Mouse (Mus musculus): ENCODE data around the gene Lect2. TPM values are rescaled to one million over a fixed set of nuclear protein-coding genes. Genes with fewer than 3 reads are reported as not detected.

The Lect2 gene
- polyA plus RNA-seq, 1 experiment from 2014 or later, result not detected

DNA sequence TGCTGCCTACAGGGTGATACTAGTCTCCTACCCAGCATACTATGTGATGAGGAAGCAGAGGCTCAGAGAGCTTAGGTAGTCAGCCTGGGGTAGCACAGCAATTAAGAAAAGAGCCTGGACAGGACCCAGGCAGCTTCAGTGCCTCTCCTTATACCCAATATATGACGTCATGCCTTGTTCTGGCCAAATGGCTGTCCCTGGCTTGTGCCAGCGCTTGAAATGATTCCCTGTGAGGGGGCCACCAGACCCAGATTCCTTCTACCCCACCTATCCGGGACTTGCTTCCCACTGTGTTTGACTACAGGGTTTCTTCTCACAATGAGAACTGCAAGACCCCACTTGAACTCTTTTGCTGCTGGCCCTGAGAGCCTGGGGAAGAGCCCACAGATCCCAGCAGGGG, 33.2 kb upstream of the Lect2 start:
- WGBS, result 9% methylated on average over 3 of the region's 3 CpGs
- peaks cover 30% of the 10 kb centered on the region for H3K4me1 ChIP-seq
- H3K27me3 ChIP-seq, result no peaks in the 10 kb centered on the region
- no peak for ATAC-seq (ENCODE audit: insufficient number of reproducible peaks, low FRiP score, low TSS enrichment, low read depth)
- no peak overlapping the region for H3K9ac ChIP-seq
- H3K27ac ChIP-seq, result peak overlapping the region; percentile 91
- no peaks in the 10 kb centered on the region for H3K36me3 ChIP-seq
- no peak overlapping the region for H3K4me3 ChIP-seq
- no peaks in the 10 kb centered on the region for H3K9me3 ChIP-seq
- H3K4me2 ChIP-seq, result no peak overlapping the region

- Histone ChIP-seq H3K4me2 (no peak overlapping the region), H3K27ac (peak overlapping the region; percentile 91), H3K9ac (no peak overlapping the region), H3K4me3 (no peak overlapping the region), H3K4me1 (peaks cover 39% of the 10 kb centered on the region), H3K9me3 (no peaks in the 10 kb centered on the region), H3K27me3 (no peaks in the 10 kb centered on the region), H3K36me3 (no peaks in the 10 kb centered on the region)
- WGBS, result 78% methylated on average over 5 of the region's 5 CpGs
- ATAC-seq (ENCODE audit: insufficient number of reproducible peaks, low FRiP score, low TSS enrichment, low read depth), result no peak
Observed at GRCm38 (mm10) chr13:56580450-56580849, 32.1 kb upstream of the Lect2 start.

- Histone ChIP-seq H3K36me3 (no peaks in the 10 kb centered on the region), H3K4me1 (peaks cover 42% of the 10 kb centered on the region), H3K4me2 (no peak overlapping the region), H3K9me3 (no peaks in the 10 kb centered on the region), H3K27me3 (no peaks in the 10 kb centered on the region), H3K27ac (no peak overlapping the region), H3K4me3 (no peak overlapping the region), H3K9ac (no peak overlapping the region)
- WGBS, result 54% methylated on average over 5 of the region's 5 CpGs
- no peak for ATAC-seq (ENCODE audit: insufficient number of reproducible peaks, low FRiP score, low TSS enrichment, low read depth)
Observed at GRCm38 (mm10) chr13:56578097-56578496, 29.8 kb upstream of the Lect2 start.

GRCm38 (mm10) chr13:56575701-56576321, 27.5 kb upstream of the Lect2 start:
- H3K4me1 ChIP-seq, result peaks cover 25% of the 10 kb centered on the region
- H3K36me3 ChIP-seq, result no peaks in the 10 kb centered on the region
- H3K9me3 ChIP-seq, result no peaks in the 10 kb centered on the region
- ATAC-seq (ENCODE audit: insufficient number of reproducible peaks, low FRiP score, low TSS enrichment, low read depth), result no peak; the same call in 1 of the 2 replicates
- 49% methylated on average over 12 of the region's 12 CpGs for WGBS
- no peak overlapping the region for H3K9ac ChIP-seq
- peak overlapping the region; percentile 67 for H3K27ac ChIP-seq
- no peak overlapping the region for H3K4me2 ChIP-seq
- no peak overlapping the region for H3K4me3 ChIP-seq
- no peaks in the 10 kb centered on the region for H3K27me3 ChIP-seq

- no peaks in the 10 kb centered on the region for H3K9me3 ChIP-seq
- H3K27ac ChIP-seq, result no peak overlapping the region
- H3K4me1 ChIP-seq, result peaks cover 23% of the 10 kb centered on the region
- H3K4me2 ChIP-seq, result no peak overlapping the region
- 82% methylated on average over 4 of the region's 4 CpGs for WGBS
- H3K27me3 ChIP-seq, result no peaks in the 10 kb centered on the region
- H3K9ac ChIP-seq, result no peak overlapping the region
- no peaks in the 10 kb centered on the region for H3K36me3 ChIP-seq
- no peak for ATAC-seq (ENCODE audit: insufficient number of reproducible peaks, low FRiP score, low TSS enrichment, low read depth)
- H3K4me3 ChIP-seq, result no peak overlapping the region
Observed at GRCm38 (mm10) chr13:56575074-56575473, 26.8 kb upstream of the Lect2 start.

GRCm38 (mm10) chr13:56571645-56572044, 23.3 kb upstream of the Lect2 start:
- Histone ChIP-seq H3K9me3 (no peaks in the 10 kb centered on the region), H3K27ac (no peak overlapping the region), H3K4me2 (no peak overlapping the region), H3K27me3 (no peaks in the 10 kb centered on the region), H3K4me1 (peaks cover 23% of the 10 kb centered on the region), H3K4me3 (no peak overlapping the region), H3K9ac (no peak overlapping the region), H3K36me3 (no peaks in the 10 kb centered on the region)
- 79% methylated on average over 8 of the region's 8 CpGs for WGBS
- ATAC-seq (ENCODE audit: insufficient number of reproducible peaks, low FRiP score, low TSS enrichment, low read depth), result no peak

- Histone ChIP-seq H3K4me1 (peaks cover 6% of the 10 kb centered on the region), H3K9me3 (no peaks in the 10 kb centered on the region), H3K4me3 (no peak overlapping the region), H3K36me3 (no peaks in the 10 kb centered on the region), H3K27me3 (no peaks in the 10 kb centered on the region), H3K9ac (no peak overlapping the region), H3K4me2 (no peak overlapping the region), H3K27ac (peak overlapping the region; percentile 67; the same call in 1 of the 2 replicates)
- 28% methylated on average over 10 of the region's 10 CpGs for WGBS
- ATAC-seq (ENCODE audit: insufficient number of reproducible peaks, low FRiP score, low TSS enrichment, low read depth), result peak; percentile 32; the same call in 1 of the 2 replicates
Observed at GRCm38 (mm10) chr13:56566336-56566735, 18.0 kb upstream of the Lect2 start.

DNA sequence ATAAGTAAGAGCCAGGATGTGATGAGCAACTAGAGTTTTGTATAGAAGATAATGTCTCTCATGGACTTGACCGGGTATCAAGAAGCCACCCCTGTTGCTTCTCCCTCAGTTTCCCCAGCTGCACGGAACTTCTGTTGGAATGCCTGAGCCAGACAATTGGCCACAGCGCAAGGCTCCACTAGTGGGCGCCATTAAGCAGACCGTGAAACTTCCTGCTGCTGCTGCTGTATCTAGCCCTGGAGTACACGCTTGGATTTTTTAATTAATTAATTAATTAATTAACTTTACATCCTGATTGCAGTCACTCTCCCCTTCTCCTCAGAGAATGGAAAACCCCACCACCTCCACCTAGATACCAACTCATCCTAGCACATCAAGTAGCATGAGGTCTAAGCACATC, 14.8 kb upstream of the Lect2 start:
- Histone ChIP-seq H3K9me3 (no peaks in the 10 kb centered on the region), H3K36me3 (no peaks in the 10 kb centered on the region), H3K4me1 (peaks cover 6% of the 10 kb centered on the region), H3K27ac (no peak overlapping the region), H3K4me2 (no peak overlapping the region), H3K4me3 (no peak overlapping the region), H3K27me3 (no peaks in the 10 kb centered on the region), H3K9ac (no peak overlapping the region)
- 44% methylated on average over 6 of the region's 6 CpGs for WGBS
- ATAC-seq (ENCODE audit: insufficient number of reproducible peaks, low FRiP score, low TSS enrichment, low read depth), result no peak

DNA sequence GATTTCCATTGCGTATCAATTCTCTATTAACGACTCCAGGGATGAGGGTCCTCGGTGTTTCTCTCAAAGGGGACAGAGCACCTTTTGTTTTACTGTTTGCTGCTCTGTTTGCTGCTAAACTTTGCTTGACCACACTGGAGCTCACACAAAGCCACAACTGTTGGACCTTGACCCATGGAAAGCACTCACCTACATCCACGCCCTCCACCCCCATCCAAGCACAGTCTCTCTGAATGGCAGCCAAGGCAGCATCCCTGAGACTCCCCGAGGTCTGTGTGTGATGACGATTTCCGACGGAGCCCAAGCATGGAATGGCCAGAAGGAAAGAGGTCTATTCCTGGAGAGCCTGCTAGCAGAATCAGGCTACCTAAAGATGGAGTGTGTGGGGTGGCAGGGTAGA, 12.8 kb upstream of the Lect2 start:
- no peak overlapping the region for H3K4me3 ChIP-seq

GRCm38 (mm10) chr13:56559841-56560370, 11.6 kb upstream of the Lect2 start:
- no peaks in the 10 kb centered on the region for H3K27me3 ChIP-seq
- no peak overlapping the region for H3K9ac ChIP-seq
- no peak overlapping the region for H3K27ac ChIP-seq
- H3K9me3 ChIP-seq, result no peaks in the 10 kb centered on the region
- no peaks in the 10 kb centered on the region for H3K36me3 ChIP-seq
- H3K4me3 ChIP-seq, result no peak overlapping the region
- no peak overlapping the region for H3K4me2 ChIP-seq
- peaks cover 2% of the 10 kb centered on the region; the same call in 1 of the 2 replicates for H3K4me1 ChIP-seq
- 81% methylated on average over 6 of the region's 6 CpGs for WGBS
- ATAC-seq (ENCODE audit: insufficient number of reproducible peaks, low FRiP score, low TSS enrichment, low read depth), result no peak

More for the DNA sequence above, 12.8 kb upstream of the Lect2 start:
- no peaks in the 10 kb centered on the region for H3K27me3 ChIP-seq
- H3K9me3 ChIP-seq, result no peaks in the 10 kb centered on the region
- H3K4me2 ChIP-seq, result no peak overlapping the region
- H3K4me1 ChIP-seq, result peaks cover 2% of the 10 kb centered on the region
- 72% methylated on average over 8 of the region's 8 CpGs for WGBS
- H3K36me3 ChIP-seq, result no peaks in the 10 kb centered on the region
- no peak overlapping the region for H3K27ac ChIP-seq
- no peak overlapping the region for H3K9ac ChIP-seq
- no peak for ATAC-seq (ENCODE audit: insufficient number of reproducible peaks, low FRiP score, low TSS enrichment, low read depth)

DNA sequence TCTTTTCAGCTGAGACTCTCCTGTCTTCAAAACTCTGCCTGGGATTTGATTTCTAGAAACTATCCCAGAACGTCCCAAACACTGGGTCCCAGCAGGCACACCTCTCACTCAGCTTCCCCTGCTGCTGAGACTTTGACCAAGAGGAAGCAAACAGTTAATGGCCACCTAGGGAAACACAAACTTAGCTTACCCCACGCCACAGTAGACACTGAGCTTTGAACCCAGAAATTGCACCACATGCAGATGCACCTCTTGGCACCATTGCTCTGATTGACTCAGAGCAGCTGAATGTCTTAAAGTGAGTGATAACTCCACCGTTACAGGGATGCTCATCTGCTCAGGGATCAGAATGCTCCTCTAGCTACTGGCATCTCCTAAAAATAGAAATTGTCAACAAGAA, 10.5 kb upstream of the Lect2 start:
- Histone ChIP-seq H3K36me3 (no peaks in the 10 kb centered on the region), H3K4me3 (no peak overlapping the region), H3K27ac (no peak overlapping the region), H3K27me3 (no peaks in the 10 kb centered on the region), H3K9ac (no peak overlapping the region), H3K4me1 (peaks cover 2% of the 10 kb centered on the region; the same call in 1 of the 2 replicates), H3K4me2 (no peak overlapping the region), H3K9me3 (no peaks in the 10 kb centered on the region)
- WGBS, result 50% methylated on average over 3 of the region's 3 CpGs
- ATAC-seq (ENCODE audit: insufficient number of reproducible peaks, low FRiP score, low TSS enrichment, low read depth), result no peak

- no peaks in the 10 kb centered on the region for H3K9me3 ChIP-seq
- no peak overlapping the region for H3K9ac ChIP-seq
- no peaks in the 10 kb centered on the region for H3K36me3 ChIP-seq
- H3K27me3 ChIP-seq, result no peaks in the 10 kb centered on the region
- no peak overlapping the region for H3K4me2 ChIP-seq
- H3K27ac ChIP-seq, result no peak overlapping the region
- peaks cover 2% of the 10 kb centered on the region; the same call in 1 of the 2 replicates for H3K4me1 ChIP-seq
- no peak overlapping the region for H3K4me3 ChIP-seq
- WGBS, result 59% methylated on average over 3 of the region's 3 CpGs
- ATAC-seq (ENCODE audit: insufficient number of reproducible peaks, low FRiP score, low TSS enrichment, low read depth), result no peak
Observed at GRCm38 (mm10) chr13:56556701-56557100, 8.4 kb upstream of the Lect2 start.

Measured in limb, embryonic 15.5 days (tissue).